Mouse (Mus musculus): ENCODE results near the gene Lgals7.

- TF ChIP-seq CTCF (IDR thresholded peaks at IDR 0.05; ENCODE audit: control insufficient read depth, insufficient read depth, insufficient read length) (no peak), MYOG (IDR thresholded peaks at IDR 0.05; ENCODE audit: control insufficient read depth, extremely low read depth, insufficient read length) (no peak), MAX (IDR thresholded peaks at IDR 0.05) (no peak), CEBPB (IDR thresholded peaks at IDR 0.05; ENCODE audit: low read depth) (no peak), USF1 (IDR thresholded peaks at IDR 0.05; ENCODE audit: low read depth) (no peak), MYOD1 (IDR thresholded peaks at IDR 0.05; ENCODE audit: control insufficient read depth, insufficient read length, low read depth) (peak; percentile 43)
Measured at GRCm38 (mm10) chr7:28821261-28821831, 42.3 kb upstream of the Lgals7 start.

Measured in C2C12 (cell line).